Mouse (Mus musculus) ES-Bruce4 (cell line): ENCODE measurements around the gene Hps5. TPM values are rescaled to one million over a fixed set of nuclear protein-coding genes. Genes with fewer than 3 reads are reported as not detected.
A peak's percentile ranks its signal among the peaks of the same experiment; 100 is the strongest.

Source experiments
- H3K27ac ChIP-seq: 2 replicates; pipeline ENCODE4 v1.5.1; 2012; ENCODE audit warnings: low read length, inconsistent platforms; ENCODE audit not compliant: insufficient read depth
- H3K27me3 ChIP-seq: 2 replicates; pipeline ENCODE4 v1.6.1; 2012; ENCODE audit warnings: mild to moderate bottlenecking, low read length, inconsistent platforms; ENCODE audit not compliant: control insufficient read depth, poor library complexity, insufficient read depth, severe bottlenecking
- H3K36me3 ChIP-seq: 2 replicates; pipeline ENCODE4 v1.6.1; 2012; ENCODE audit warnings: inconsistent platforms, mild to moderate bottlenecking, low read length, moderate library complexity; ENCODE audit not compliant: control insufficient read depth, poor library complexity, insufficient read depth, severe bottlenecking
- H3K4me1 ChIP-seq: one replicate; pipeline ENCODE4 v1.8.1; 2011; ENCODE audit warnings: low read length; ENCODE audit not compliant: control insufficient read depth, insufficient read depth
- H3K4me3 ChIP-seq: 2 replicates; pipeline ENCODE4 v1.5.1; 2011; ENCODE audit warnings: low read depth, mild to moderate bottlenecking, low read length
- H3K9ac ChIP-seq: 2 replicates; pipeline ENCODE4 v1.6.1; 2012; ENCODE audit warnings: low read depth, mild to moderate bottlenecking, inconsistent platforms; ENCODE audit not compliant: poor library complexity, severe bottlenecking
- H3K9me3 ChIP-seq: replicated peaks from 2 replicates; pipeline ENCODE4 v1.6.1; 2012; ENCODE audit warnings: mild to moderate bottlenecking, low read length, inconsistent platforms; ENCODE audit not compliant: control insufficient read depth, poor library complexity, insufficient read depth, severe bottlenecking
- CTCF ChIP-seq: IDR thresholded peaks from one replicate; pipeline ENCODE4 v1.8.1; 2011; ENCODE audit warnings: low read depth, low read length
- EP300 ChIP-seq: IDR thresholded peaks from 2 replicates; pipeline ENCODE4 v1.6.1; 2011; ENCODE audit warnings: low read depth, low read length; ENCODE audit not compliant: insufficient read depth
- POLR2A ChIP-seq: IDR thresholded peaks from one replicate; pipeline ENCODE4 v1.8.1; 2011; ENCODE audit warnings: low read length; ENCODE audit not compliant: insufficient read depth
- polyA plus RNA-seq: library from polyadenylated mRNA; stranded (reverse); fragments of >200 nt; gene quantifications from 2 replicates; pipeline ENCODE4 v1.2.4, GENCODE M21; 2011; ENCODE audit warnings: low read depth; ENCODE audit not compliant: missing spikeins, insufficient read depth, insufficient read length

The Hps5 gene
- polyA plus RNA-seq, 1 experiment, result 14.8 TPM

GRCm38 (mm10) chr7:46810325-46810724, 14.5 kb upstream of the Hps5 start:
- TF ChIP-seq EP300 (no peak), POLR2A (no peak), CTCF (no peak)
- H3K4me3 ChIP-seq, result no peak overlapping the region
- H3K36me3 ChIP-seq, result peaks cover 61% of the 10 kb centered on the region
- no peak overlapping the region for H3K9ac ChIP-seq
- no peak overlapping the region for H3K27ac ChIP-seq
- H3K9me3 ChIP-seq, result no peaks in the 10 kb centered on the region
- H3K27me3 ChIP-seq, result no peaks in the 10 kb centered on the region
- H3K4me1 ChIP-seq, result no peaks in the 10 kb centered on the region

GRCm38 (mm10) chr7:46796779-46797178, 915 bp upstream of the Hps5 start:
- H3K9ac ChIP-seq, result peak overlapping the region; percentile 74
- no peak for TF ChIP-seq POLR2A
- TF ChIP-seq CTCF, result no peak
- no peak for TF ChIP-seq EP300
- H3K27me3 ChIP-seq, result no peaks in the 10 kb centered on the region
- H3K9me3 ChIP-seq, result no peaks in the 10 kb centered on the region
- H3K36me3 ChIP-seq, result peaks cover 15% of the 10 kb centered on the region
- no peak overlapping the region for H3K27ac ChIP-seq
- peaks cover 3% of the 10 kb centered on the region for H3K4me1 ChIP-seq
- H3K4me3 ChIP-seq, result peak overlapping the region; percentile 73

GRCm38 (mm10) chr7:46796206-46796679, 379 bp upstream of the Hps5 start:
- peaks cover 10% of the 10 kb centered on the region for H3K36me3 ChIP-seq
- TF ChIP-seq EP300 (no peak), POLR2A (no peak), CTCF (no peak)
- H3K27me3 ChIP-seq, result no peaks in the 10 kb centered on the region
- H3K9me3 ChIP-seq, result no peaks in the 10 kb centered on the region
- H3K4me1 ChIP-seq, result peaks cover 3% of the 10 kb centered on the region
- peak overlapping the region; percentile 74 for H3K9ac ChIP-seq
- no peak overlapping the region for H3K27ac ChIP-seq
- H3K4me3 ChIP-seq, result peak overlapping the region; percentile 85

- H3K27ac ChIP-seq, result no peak overlapping the region
- no peak overlapping the region for H3K9ac ChIP-seq
- TF ChIP-seq POLR2A (no peak), EP300 (no peak), CTCF (no peak)
- H3K36me3 ChIP-seq, result 0 out of 2 replicates have a peak, but pooled peaks cover 1% of the 10 kb centered on the region
- H3K9me3 ChIP-seq, result no peaks in the 10 kb centered on the region
- H3K27me3 ChIP-seq, result no peaks in the 10 kb centered on the region
- peaks cover 1% of the 10 kb centered on the region for H3K4me1 ChIP-seq
- no peak overlapping the region for H3K4me3 ChIP-seq
These were observed 2.0 kb downstream of the Hps5 start for GRCm38 (mm10) chr7:46793871-46794270.

GRCm38 (mm10) chr7:46789177-46789849, 6.6 kb downstream of the Hps5 start:
- no peaks in the 10 kb centered on the region for H3K27me3 ChIP-seq
- H3K9ac ChIP-seq, result no peak overlapping the region
- no peak overlapping the region for H3K27ac ChIP-seq
- no peaks in the 10 kb centered on the region for H3K9me3 ChIP-seq
- no peaks in the 10 kb centered on the region for H3K4me1 ChIP-seq
- no peak overlapping the region for H3K4me3 ChIP-seq
- TF ChIP-seq POLR2A (no peak), EP300 (no peak), CTCF (no peak)
- H3K36me3 ChIP-seq, result peaks cover 6% of the 10 kb centered on the region; the same call in 1 of the 2 replicates

- Histone ChIP-seq H3K4me1 (peaks cover 3% of the 10 kb centered on the region), H3K4me3 (no peak overlapping the region), H3K27me3 (no peaks in the 10 kb centered on the region), H3K9me3 (no peaks in the 10 kb centered on the region), H3K9ac (no peak overlapping the region), H3K27ac (peak overlapping the region; percentile 58; the same call in 1 of the 2 replicates), H3K36me3 (peaks cover 9% of the 10 kb centered on the region)
- TF ChIP-seq POLR2A, result no peak
- no peak for TF ChIP-seq EP300
- peak; percentile 94 for TF ChIP-seq CTCF
These were observed 25.2 kb downstream of the Hps5 start for GRCm38 (mm10) chr7:46770706-46771105.
